Mouse (Mus musculus) adrenal gland, adult 2 months (tissue): Measurements from ENCODE around the gene Wnk2. TPM values are rescaled to one million over a fixed set of nuclear protein-coding genes. Genes with fewer than 3 reads are reported as not detected.

Source experiments
- DNase-seq: peaks from one replicate; pipeline ENCODE4 v3.0.0; 2021
- polyA plus RNA-seq: library from polyadenylated mRNA; depleted of rRNA; stranded (reverse); fragments of >200 nt; gene quantifications from 2 replicates; pipeline ENCODE4 v1.2.3, GENCODE M21; 2012
- total RNA-seq, 2 experiments: library from RNA; stranded (reverse); gene quantifications; 2 replicates each; pipeline ENCODE4 v1.2.3; 2021

Wnk2 gene
- total and polyA plus RNA-seq, 3 experiments, result 2.5 to 4.2 (median 3.2) TPM

GRCm38 (mm10) chr13:49143323-49143722 lies 4.5 kb downstream of the Wnk2 start:
- DNase-seq, result no peak

DNA sequence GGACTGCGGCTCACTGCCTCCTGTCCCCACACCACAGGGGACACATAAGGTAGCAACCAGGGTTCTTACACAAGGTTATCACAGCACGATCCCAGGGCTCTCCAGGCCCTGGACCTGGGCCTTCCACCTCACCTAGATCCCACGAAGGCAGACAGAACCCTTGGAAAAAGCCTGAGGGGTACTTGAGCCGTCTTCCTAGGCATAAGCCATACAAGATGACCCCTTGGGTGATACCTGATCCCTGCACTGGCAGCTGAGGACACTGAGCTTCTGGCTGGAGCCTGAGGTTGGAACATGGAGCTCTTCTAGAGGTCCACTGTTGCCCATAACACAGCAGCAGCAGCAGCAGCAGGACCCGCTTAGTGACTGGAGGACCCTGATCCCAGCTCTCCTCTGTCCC lies 5.4 kb downstream of the Wnk2 start:
- DNase-seq, result no peak

GRCm38 (mm10) chr13:49140567-49140966 lies 7.2 kb downstream of the Wnk2 start:
- DNase-seq, result no peak

DNA sequence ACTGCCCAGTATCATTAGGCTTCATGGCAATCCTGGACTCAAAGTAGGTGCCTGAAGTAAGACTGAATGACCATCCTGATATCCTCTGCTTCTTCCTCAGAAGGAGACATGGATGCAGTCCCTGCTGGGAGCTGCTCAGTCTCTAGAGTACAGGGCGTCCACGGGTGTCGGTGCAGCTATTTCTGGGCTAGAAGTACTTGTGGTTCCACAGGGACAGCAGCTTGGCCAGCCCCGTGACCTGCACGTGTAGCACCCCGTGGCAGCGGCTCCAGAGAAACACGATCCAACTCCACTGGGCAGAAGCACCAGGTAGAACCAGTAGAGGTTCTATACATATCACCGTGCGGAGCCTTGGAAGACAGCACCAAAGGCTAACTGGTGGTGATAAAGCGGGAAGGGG lies 13.3 kb downstream of the Wnk2 start:
- DNase-seq, result no peak

DNA sequence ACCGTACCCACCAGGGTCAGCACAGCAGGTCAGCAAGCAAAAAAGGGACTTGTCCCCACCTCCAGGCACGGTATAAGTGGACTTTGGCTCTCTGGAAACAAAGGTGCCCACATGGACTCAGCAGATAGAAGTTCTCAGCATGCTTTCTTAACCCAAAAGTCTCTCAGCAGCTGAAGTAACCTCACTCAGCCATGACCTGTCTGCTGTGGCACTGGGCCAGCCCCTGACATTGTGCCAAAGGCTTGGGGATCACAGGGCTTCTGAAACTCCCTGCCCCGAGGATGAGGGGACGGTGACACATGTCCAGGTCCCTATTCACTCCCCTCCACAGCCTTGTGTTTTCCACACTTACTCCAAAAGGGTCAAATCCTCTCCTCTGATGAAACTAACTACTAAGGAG lies 14.7 kb downstream of the Wnk2 start:
- no peak for DNase-seq

DNA sequence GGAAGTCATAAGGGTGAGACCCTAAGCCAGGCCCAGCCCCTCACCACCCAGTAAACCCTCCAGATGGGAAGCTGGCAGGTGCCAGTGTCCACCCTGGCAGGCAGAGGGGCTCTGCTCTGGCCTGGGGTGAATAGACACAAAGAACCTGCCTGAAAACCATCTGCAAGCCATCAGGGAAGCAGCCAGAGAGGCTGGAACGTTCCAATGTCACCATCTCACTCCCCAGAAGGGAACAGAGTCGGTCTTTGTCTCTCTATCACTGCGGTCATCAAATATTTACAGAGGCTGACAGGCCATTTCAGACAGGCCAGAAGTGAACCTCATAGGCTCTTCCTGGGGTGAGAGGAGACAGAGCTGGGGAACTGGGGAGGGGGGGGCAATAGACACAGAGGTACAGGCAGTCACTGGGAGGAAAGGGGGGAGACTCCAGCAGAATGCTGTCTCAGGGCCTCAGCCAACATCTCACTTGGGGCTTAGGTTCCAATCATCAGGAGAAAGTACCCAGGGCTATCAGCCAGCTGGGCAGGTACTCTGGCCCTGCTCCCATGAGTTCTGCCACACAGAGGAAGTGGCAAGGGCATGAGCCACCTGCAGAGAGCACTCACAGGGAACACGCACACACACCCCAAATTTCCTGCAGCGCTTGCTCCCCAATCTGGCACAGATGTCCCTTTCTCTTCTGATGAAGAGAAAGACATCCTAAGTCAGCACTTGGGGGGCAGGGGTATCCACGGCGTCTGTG lies 15.7 kb downstream of the Wnk2 start:
- no peak for DNase-seq

DNA sequence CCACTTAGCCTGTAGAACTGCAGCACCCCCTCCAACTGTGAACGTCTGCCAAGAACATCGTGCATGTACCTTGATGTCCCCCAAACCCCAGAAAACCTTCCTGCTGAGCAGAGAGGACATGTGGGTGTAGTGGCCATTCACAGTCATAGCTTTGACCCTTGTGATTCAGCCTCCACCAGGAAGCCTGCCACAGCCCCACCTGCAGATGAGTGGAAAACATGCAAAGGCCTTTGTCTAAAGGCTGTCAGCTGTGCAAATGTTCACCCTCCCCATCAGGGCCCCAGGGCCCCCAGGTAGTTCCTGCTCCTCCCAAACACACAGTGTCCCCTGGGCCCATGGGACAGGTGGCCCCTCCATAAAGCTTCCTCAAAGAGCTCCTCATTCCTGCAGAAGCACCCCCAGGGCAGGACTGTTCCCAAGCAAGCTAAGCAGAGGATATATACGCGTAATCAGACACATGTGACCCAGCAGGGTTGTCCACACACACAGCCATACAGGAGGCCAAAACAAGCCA lies 16.4 kb downstream of the Wnk2 start:
- no peak for DNase-seq

- DNase-seq, result peak; percentile 23
Observed at GRCm38 (mm10) chr13:49129845-49130244, 18.0 kb downstream of the Wnk2 start.

DNA sequence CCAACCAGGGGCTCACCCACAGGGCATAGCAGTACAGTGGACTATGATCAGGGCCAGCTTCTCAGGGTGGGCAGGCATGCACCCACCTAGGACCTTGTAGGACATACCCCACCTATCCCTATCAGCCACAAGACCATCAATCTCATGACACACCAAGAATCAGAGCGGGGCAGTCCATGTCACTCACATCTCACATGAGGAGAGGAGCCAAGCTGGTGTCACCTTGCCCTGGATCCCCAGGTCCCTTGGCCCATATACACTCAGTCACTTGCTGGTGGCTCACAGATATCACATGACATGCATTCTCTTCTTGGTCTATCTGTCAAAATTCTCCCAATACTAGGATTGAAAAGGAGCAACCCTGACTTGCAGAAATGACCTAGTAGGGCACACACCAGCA lies 18.7 kb downstream of the Wnk2 start:
- no peak for DNase-seq

DNA sequence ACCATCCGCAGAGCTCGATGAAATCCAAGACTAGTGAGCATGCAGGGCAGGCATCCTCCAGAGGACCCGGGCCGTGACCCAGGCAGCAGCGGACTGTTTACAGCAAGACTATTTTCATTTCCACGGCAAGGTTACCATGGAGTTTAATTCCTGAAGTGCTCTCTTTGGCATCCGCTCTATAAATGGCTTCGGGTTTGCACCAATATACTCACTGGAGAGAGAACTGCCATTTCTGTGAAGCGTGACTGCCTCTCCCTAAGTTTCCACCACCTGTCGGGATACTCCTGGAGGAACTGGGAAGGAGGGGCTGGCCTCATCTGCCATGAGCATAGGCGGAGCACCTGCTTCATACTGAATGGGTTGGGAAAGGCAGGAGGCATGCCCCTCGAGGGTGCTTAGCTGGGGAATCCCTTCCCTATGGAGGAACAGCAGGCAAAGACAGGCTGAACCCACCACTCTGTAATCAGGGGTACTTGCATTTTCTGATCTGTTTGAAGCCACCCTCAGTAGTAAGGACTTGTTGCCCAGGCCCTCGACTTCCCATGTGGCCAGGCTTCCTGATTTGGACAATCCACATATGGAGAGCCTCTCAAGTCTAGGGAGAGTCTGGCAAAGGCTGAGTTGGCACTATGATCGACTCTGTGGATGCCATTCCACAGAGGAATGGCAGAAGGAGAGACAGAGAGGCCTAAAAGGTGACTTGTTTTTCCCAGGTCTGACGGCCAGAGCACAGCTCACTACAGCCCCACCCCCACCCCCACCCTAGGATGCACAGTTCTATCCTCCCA lies 19.8 kb downstream of the Wnk2 start:
- no peak for DNase-seq

GRCm38 (mm10) chr13:49122106-49122505 lies 25.7 kb downstream of the Wnk2 start:
- no peak for DNase-seq

GRCm38 (mm10) chr13:49117563-49117962 lies 30.3 kb downstream of the Wnk2 start:
- no peak for DNase-seq

DNA sequence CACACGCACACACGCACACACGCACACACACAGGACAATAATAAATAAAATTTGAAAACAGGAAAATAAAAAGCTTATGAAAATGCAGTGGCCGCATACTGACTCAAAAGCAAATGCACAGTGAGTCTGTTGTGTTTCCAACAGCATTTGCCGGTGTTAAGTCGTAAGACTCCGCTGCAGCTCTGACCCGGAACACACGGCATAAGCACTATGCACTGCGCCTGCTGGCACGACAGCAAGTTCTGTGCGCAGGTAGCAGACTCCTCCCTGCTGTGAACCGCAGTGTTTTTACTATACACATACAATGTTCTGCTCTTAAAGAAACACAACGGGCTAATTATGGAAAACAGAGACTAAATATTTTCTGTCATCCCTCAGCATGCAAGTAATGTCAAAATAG lies 32.9 kb downstream of the Wnk2 start:
- DNase-seq, result no peak

- no peak for DNase-seq
Observed at GRCm38 (mm10) chr13:49114116-49114515, 33.7 kb downstream of the Wnk2 start.

DNA sequence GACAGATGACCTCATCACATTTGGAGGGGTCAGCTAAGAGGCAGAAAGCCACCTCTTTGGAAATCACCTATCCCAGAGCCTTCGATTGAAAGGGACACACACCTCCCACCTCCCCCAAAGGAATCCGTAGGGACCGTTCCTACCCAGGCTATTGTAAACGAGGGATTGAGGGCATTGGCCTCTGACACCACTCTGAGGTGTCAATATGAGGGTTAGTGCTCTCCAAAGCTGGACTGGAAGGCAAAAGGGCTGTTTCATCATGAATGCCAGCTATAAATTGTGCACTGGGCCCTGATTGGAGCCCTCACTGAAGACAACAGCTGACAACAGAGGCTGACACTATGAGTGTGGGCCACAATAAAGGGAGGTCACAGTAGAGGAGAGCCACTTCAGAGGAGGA lies 34.5 kb downstream of the Wnk2 start:
- no peak for DNase-seq

- DNase-seq, result no peak
Observed at GRCm38 (mm10) chr13:49112652-49113051, 35.2 kb downstream of the Wnk2 start.

DNA sequence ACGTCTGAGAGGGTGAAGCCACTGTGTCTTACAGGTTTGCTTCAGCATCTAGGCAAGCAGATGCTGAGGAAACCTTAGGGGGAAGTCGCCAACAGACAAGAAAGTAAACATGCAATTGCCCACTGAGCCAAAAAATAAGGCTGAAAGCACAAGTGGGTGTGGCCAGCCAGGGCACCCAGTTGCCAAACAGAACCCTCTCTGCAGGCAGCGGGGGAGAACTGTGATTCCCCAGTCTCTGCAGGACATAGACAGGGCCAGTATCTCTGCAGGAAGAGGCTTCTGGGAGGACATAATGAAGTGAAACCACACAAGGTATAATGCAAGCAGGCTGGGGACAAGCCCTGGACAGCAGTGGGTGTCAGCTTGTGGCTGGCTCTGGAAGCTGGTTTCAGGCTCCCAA lies 38.1 kb downstream of the Wnk2 start:
- no peak for DNase-seq

DNA sequence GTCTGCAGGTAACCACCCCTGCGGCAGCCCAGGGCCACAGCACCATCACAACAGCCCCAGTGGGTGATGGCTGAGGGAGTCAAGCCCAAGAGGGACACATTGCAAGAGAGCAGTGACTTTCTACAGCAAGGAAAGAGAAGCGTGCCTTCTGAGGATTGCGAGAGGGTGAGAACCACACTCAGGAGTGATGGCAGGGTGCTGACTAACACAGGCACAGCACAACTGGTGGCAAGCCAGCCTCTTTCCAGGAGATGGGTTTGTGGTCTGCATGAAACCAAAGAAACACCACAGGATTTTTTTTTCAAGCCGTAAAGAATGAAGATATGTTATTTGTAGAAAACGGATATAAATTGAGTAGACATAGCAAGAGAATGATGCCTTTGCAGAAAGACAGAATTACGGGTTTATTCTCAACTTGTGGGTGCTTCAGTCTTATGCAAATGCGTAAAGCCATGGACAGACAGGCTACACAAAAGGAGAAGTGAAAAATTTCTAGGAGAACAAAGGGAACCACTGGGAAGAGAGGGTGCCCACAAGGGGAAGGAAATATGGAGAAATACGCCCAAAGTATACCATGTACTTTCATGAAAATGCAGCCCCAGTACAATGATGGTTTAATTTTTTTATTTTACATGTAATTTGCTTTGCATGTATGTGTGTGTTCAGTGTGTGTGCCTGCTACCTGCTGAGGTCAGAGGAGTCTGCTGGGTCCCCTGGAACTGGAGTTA lies 39.5 kb downstream of the Wnk2 start:
- no peak for DNase-seq

DNA sequence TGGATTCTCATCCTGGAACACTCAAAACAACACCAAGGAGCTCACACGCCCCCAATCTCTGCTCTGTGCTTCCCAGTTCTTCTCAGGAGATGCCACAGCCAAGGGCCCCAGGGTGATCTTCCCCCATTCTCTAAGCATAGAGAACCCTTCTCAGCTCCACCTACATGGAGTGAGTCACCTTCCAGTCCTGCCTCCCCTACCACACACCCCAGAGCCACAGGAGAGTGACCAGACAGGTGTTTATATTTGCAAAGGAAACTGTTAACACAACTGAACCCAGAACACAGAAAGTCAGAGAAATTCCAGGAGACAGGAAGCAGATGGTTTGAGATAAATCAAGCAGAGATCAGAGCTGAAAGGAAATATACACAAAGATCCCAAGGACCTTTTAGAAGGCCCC lies 43.9 kb downstream of the Wnk2 start:
- DNase-seq, result no peak

- DNase-seq, result no peak
Observed at GRCm38 (mm10) chr13:49103235-49103634, 44.6 kb downstream of the Wnk2 start.

DNA sequence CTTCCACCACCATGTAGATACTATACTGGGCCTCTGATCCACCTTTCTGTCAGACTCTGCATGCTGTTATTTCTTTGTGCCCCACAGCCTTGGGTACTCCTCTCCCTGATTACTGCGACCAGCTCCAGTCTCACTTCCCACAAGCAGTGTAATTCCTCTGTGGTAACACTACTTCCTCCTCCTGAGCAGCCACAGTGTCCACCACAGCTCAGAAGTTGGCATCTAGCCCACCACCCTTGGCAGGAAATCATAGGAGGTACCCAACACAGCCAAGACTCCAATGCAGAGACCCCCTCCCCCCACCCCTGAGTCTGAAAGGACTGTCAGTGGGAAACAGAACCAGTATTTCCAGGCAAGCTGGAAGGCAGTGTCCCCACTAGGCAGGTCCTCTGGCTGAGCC lies 47.4 kb downstream of the Wnk2 start:
- DNase-seq, result no peak

DNA sequence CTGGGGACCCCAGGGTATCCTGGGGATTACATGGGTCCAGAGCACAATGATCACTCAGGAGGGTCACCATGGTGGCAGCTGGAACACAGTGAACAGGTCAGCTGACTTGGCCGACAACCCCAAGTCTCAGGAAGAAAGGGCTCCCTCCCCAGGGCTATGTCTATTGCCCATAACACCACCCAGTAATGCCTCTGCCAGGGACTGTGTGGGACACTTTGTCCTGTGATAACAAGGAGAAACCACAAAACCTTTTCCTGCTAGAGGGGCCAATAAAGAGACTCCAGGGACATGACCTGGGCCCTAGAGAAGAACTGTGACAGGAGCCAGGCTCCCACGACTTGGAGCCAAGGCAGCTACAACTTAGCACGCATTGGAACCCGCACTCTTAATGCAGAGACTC lies 51.0 kb downstream of the Wnk2 start:
- DNase-seq, result no peak

GRCm38 (mm10) chr13:49094667-49095066 lies 53.1 kb downstream of the Wnk2 start:
- DNase-seq, result no peak
